Mouse (Mus musculus): ENCODE measurements around the gene Ctdspl.

Ctdspl gene

GRCm38 (mm10) chr9:118926111-118926650, at the start of gene Ctdspl:
Ctdspl (plus strand) TSS chr9:118926453.
- peak; percentile 47 to 48 for DNase-seq (ENCODE audit: low spot score in 2 of 2)

GRCm38 (mm10) chr9:118876902-118877301, 49.4 kb upstream of the Ctdspl start:
- DNase-seq (ENCODE audit: low spot score in 2 of 2) = no peak

- DNase-seq (ENCODE audit: low spot score in 2 of 2) = no peak
Observed at GRCm38 (mm10) chr9:118877365-118878008, 48.8 kb upstream of the Ctdspl start.

- DNase-seq (ENCODE audit: low spot score in 2 of 2) = no peak
Observed at GRCm38 (mm10) chr9:118878596-118878995, 47.7 kb upstream of the Ctdspl start.

GRCm38 (mm10) chr9:118881281-118881945, 44.8 kb upstream of the Ctdspl start:
- DNase-seq (ENCODE audit: low spot score in 2 of 2) = no peak

GRCm38 (mm10) chr9:118881946-118882284, 44.3 kb upstream of the Ctdspl start:
- no peak for DNase-seq (ENCODE audit: low spot score in 2 of 2)

- DNase-seq (ENCODE audit: low spot score in 2 of 2) = no peak
Observed at GRCm38 (mm10) chr9:118883150-118883549, 43.1 kb upstream of the Ctdspl start.

GRCm38 (mm10) chr9:118885785-118886184, 40.5 kb upstream of the Ctdspl start:
- no peak for DNase-seq (ENCODE audit: low spot score in 2 of 2)

- no peak for DNase-seq (ENCODE audit: low spot score in 2 of 2)
Observed at GRCm38 (mm10) chr9:118887201-118887600, 39.1 kb upstream of the Ctdspl start.

GRCm38 (mm10) chr9:118887734-118888133, 38.5 kb upstream of the Ctdspl start:
- no peak for DNase-seq (ENCODE audit: low spot score in 2 of 2)

- DNase-seq (ENCODE audit: low spot score in 2 of 2) = no peak
Observed at GRCm38 (mm10) chr9:118890149-118890548, 36.1 kb upstream of the Ctdspl start.

- no peak for DNase-seq (ENCODE audit: low spot score in 2 of 2)
Observed at GRCm38 (mm10) chr9:118890645-118891044, 35.6 kb upstream of the Ctdspl start.

- DNase-seq (ENCODE audit: low spot score in 2 of 2) = no peak
Observed at GRCm38 (mm10) chr9:118891068-118891467, 35.2 kb upstream of the Ctdspl start.

GRCm38 (mm10) chr9:118891593-118891992, 34.7 kb upstream of the Ctdspl start:
- no peak for DNase-seq (ENCODE audit: low spot score in 2 of 2)

GRCm38 (mm10) chr9:118895101-118895500, 31.2 kb upstream of the Ctdspl start:
- DNase-seq (ENCODE audit: low spot score in 2 of 2) = no peak

GRCm38 (mm10) chr9:118900677-118901076, 25.6 kb upstream of the Ctdspl start:
- no peak for DNase-seq (ENCODE audit: low spot score in 2 of 2)

- no peak for DNase-seq (ENCODE audit: low spot score in 2 of 2)
Observed at GRCm38 (mm10) chr9:118901917-118902316, 24.3 kb upstream of the Ctdspl start.

GRCm38 (mm10) chr9:118907934-118908620, 18.2 kb upstream of the Ctdspl start:
- DNase-seq (ENCODE audit: low spot score in 2 of 2) = peak; percentile 70 to 75

- DNase-seq (ENCODE audit: low spot score in 2 of 2) = no peak
Observed at GRCm38 (mm10) chr9:118913048-118913447, 13.2 kb upstream of the Ctdspl start.

GRCm38 (mm10) chr9:118913613-118914012, 12.6 kb upstream of the Ctdspl start:
- no peak for DNase-seq (ENCODE audit: low spot score in 2 of 2)

- no peak for DNase-seq (ENCODE audit: low spot score in 2 of 2)
Observed at GRCm38 (mm10) chr9:118914589-118914988, 11.7 kb upstream of the Ctdspl start.

GRCm38 (mm10) chr9:118915290-118915689, 11.0 kb upstream of the Ctdspl start:
- no peak for DNase-seq (ENCODE audit: low spot score in 2 of 2)
